Mouse (Mus musculus): ENCODE results near the gene Car10. TPM values are rescaled to one million over a fixed set of nuclear protein-coding genes. Genes with fewer than 3 reads are reported as not detected.

Gene Car10
- polyA plus RNA-seq, 1 experiment from 2014 or later = 3.6 TPM

DNA sequence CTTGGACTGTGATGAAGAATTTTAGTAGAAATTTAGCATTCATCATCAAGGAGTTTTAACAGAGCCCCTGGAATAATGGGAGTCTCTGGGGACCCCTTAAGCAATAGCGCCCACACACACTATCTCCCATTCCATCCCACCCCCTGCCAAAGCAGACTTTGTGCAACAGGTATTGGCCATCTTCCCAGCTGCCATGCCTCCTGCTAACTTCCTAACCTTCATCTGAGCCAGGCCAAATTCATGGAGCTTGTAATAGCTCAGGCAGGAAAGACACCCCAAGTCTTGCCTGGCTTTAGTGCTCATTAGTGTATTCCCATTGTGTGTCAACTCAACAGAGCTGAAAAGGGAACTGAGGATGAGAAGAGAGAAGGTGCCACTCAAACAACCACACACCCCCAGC, 481.8 kb downstream of the Car10 start:
- ATAC-seq (ENCODE audit: insufficient read depth, low FRiP score, low TSS enrichment) (no peak), DNase-seq (ENCODE audit: low spot score) (no peak)
- no peaks in the 10 kb centered on the region for H3K4me1 ChIP-seq (ENCODE audit: control insufficient read depth, insufficient read depth, low read length)
- H3K4me2 ChIP-seq (ENCODE audit: low read depth) = no peak overlapping the region
- whole genome bisulfite sequencing = 97% methylated on average over 1 of the region's 1 CpGs
- no peak overlapping the region for H3K27ac ChIP-seq (ENCODE audit: low read depth, low read length)
- no peaks in the 10 kb centered on the region for H3K36me3 ChIP-seq (ENCODE audit: control insufficient read depth, insufficient read depth, low read length)
- H3K9me3 ChIP-seq (ENCODE audit: control insufficient read depth, low read length) = no peaks in the 10 kb centered on the region
- no peak overlapping the region for H3K9ac ChIP-seq (ENCODE audit: low read length)
- H3K27me3 ChIP-seq (ENCODE audit: control insufficient read depth, insufficient read depth, low read length) = no peaks in the 10 kb centered on the region
- H3K4me3 ChIP-seq (ENCODE audit: low read depth, low read length) = no peak overlapping the region

DNA sequence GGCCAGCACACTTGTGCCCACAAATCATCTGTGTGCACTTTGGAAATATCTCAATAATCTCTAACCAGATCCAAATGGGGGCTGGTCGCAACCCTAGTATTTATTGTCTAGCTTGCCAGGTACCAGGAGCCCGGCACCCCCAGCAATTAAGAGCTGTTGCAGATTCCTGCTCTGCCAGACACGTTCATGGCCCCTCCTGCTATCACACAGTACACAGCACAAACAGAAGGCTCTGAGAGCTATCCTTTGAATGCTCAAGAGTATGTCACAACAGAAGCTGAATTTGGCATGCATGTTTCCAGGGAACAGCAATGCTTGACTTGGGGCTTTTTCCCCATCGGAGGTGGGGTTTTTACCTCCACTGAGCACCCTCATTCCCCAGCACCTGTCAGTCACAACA, 483.5 kb downstream of the Car10 start:
- Histone ChIP-seq H3K36me3 (ENCODE audit: control insufficient read depth, insufficient read depth, low read length) (no peaks in the 10 kb centered on the region), H3K27me3 (ENCODE audit: control insufficient read depth, insufficient read depth, low read length) (no peaks in the 10 kb centered on the region), H3K9ac (ENCODE audit: low read length) (no peak overlapping the region), H3K9me3 (ENCODE audit: control insufficient read depth, low read length) (no peaks in the 10 kb centered on the region), H3K27ac (ENCODE audit: low read depth, low read length) (no peak overlapping the region), H3K4me2 (ENCODE audit: low read depth) (no peak overlapping the region), H3K4me3 (ENCODE audit: low read depth, low read length) (no peak overlapping the region), H3K4me1 (ENCODE audit: control insufficient read depth, insufficient read depth, low read length) (no peaks in the 10 kb centered on the region)
- no peak for ATAC-seq (ENCODE audit: insufficient read depth, low FRiP score, low TSS enrichment)
- 57% methylated on average over 4 of the region's 4 CpGs for WGBS
- no peak for DNase-seq (ENCODE audit: low spot score)

DNA sequence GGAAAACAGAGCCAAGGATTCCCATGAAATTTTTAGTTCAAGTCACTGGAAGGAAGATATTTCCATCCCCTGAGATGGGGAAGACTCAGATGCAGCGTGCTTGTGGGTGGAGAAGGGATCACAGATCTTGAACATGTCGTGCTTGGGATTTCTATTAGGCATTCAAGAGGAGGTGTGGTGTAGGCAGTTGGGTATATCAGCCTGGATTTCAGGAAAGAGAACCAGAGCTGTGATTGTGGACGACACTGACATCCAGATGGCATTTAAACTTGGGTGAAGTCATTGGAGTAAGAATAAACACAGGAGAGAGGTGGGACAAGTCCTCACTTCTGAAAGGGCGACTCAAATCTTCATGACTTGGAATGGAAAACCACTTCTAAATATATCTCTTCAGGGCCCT, 490.0 kb downstream of the Car10 start:
- no peak for DNase-seq (ENCODE audit: low spot score)
- no peaks in the 10 kb centered on the region for H3K9me3 ChIP-seq (ENCODE audit: control insufficient read depth, low read length)
- H3K4me1 ChIP-seq (ENCODE audit: control insufficient read depth, insufficient read depth, low read length) = no peaks in the 10 kb centered on the region
- 78% methylated on average over 4 of the region's 4 CpGs for WGBS
- ATAC-seq (ENCODE audit: insufficient read depth, low FRiP score, low TSS enrichment) = no peak
- H3K27me3 ChIP-seq (ENCODE audit: control insufficient read depth, insufficient read depth, low read length) = no peaks in the 10 kb centered on the region
- H3K4me3 ChIP-seq (ENCODE audit: low read depth, low read length) = no peak overlapping the region
- no peak overlapping the region for H3K4me2 ChIP-seq (ENCODE audit: low read depth)
- H3K36me3 ChIP-seq (ENCODE audit: control insufficient read depth, insufficient read depth, low read length) = no peaks in the 10 kb centered on the region
- no peak overlapping the region for H3K27ac ChIP-seq (ENCODE audit: low read depth, low read length)
- no peak overlapping the region for H3K9ac ChIP-seq (ENCODE audit: low read length)

DNA sequence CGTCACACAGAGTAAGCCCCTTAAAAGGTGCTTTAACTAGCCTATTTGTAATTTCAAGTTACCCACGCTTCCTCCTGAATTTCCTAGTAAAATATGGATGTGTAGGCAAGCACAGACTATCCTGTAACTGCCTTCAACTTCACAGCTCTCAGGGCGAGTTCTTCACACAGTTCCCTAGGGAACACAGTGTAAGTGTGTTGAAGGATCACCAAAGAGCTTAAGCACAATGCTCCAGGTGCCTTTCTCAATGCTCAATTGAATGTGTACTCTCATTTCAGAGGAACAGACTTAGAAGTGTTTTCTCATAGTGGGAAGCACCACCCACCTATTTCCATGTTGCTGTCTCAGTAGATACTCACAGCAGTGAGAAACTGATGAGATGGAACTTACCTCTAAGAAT, 492.8 kb downstream of the Car10 start:
- no peak for DNase-seq (ENCODE audit: low spot score)
- no peak for ATAC-seq (ENCODE audit: insufficient read depth, low FRiP score, low TSS enrichment)
- Histone ChIP-seq H3K27ac (ENCODE audit: low read depth, low read length) (no peak overlapping the region), H3K36me3 (ENCODE audit: control insufficient read depth, insufficient read depth, low read length) (no peaks in the 10 kb centered on the region), H3K27me3 (ENCODE audit: control insufficient read depth, insufficient read depth, low read length) (no peaks in the 10 kb centered on the region), H3K9me3 (ENCODE audit: control insufficient read depth, low read length) (no peaks in the 10 kb centered on the region), H3K9ac (ENCODE audit: low read length) (no peak overlapping the region), H3K4me2 (ENCODE audit: low read depth) (no peak overlapping the region), H3K4me3 (ENCODE audit: low read depth, low read length) (no peak overlapping the region), H3K4me1 (ENCODE audit: control insufficient read depth, insufficient read depth, low read length) (no peaks in the 10 kb centered on the region)
- WGBS = 83% methylated on average over 3 of the region's 3 CpGs

DNA sequence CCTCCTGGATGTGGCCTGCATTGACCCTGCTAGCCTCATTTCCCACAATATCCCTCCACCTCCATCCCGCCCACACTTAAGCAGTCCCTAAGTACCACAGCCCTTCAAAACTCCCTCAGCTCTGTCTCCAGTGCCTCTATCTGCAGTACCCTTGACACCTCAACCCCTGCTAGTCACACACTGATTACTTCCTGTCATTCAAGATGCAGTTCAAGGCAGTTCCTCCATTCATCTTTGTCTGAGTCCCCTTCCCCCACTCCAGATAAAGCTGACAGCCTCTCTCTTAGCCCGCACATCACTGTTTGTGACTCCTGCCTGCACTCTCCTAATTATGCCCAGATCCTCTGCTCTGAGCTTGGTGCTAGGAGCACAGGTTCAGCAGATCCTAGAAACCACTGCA, 496.2 kb downstream of the Car10 start:
- no peaks in the 10 kb centered on the region for H3K27me3 ChIP-seq (ENCODE audit: control insufficient read depth, insufficient read depth, low read length)
- H3K9me3 ChIP-seq (ENCODE audit: control insufficient read depth, low read length) = no peaks in the 10 kb centered on the region
- no peaks in the 10 kb centered on the region for H3K4me1 ChIP-seq (ENCODE audit: control insufficient read depth, insufficient read depth, low read length)
- no peak overlapping the region for H3K9ac ChIP-seq (ENCODE audit: low read length)
- H3K27ac ChIP-seq (ENCODE audit: low read depth, low read length) = no peak overlapping the region
- DNase-seq (ENCODE audit: low spot score) (no peak), ATAC-seq (ENCODE audit: insufficient read depth, low FRiP score, low TSS enrichment) (no peak)
- no peak overlapping the region for H3K4me3 ChIP-seq (ENCODE audit: low read depth, low read length)
- WGBS = 27% methylated on average over 2 of the region's 2 CpGs
- no peaks in the 10 kb centered on the region for H3K36me3 ChIP-seq (ENCODE audit: control insufficient read depth, insufficient read depth, low read length)
- H3K4me2 ChIP-seq (ENCODE audit: low read depth) = no peak overlapping the region

DNA sequence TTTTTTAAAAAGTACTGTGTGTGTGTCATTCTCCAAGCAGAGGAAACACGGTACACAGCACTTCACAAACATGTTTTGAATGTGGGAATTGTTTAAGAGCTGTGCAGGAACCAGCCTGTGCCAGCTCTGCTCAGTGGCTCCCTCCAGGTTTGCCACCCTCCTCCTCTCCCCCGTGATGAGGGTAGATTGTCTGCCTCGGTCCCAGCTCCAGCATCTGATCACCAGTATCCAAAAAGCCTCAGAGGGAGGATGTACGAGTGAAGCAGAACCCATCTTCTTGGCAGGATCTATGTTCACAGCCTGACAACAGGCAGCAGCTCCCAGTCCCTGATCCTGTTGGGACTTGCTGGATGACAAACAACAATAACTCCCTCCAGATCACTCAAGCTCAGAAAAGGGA, 500.3 kb downstream of the Car10 start:
- Histone ChIP-seq H3K27me3 (ENCODE audit: control insufficient read depth, insufficient read depth, low read length) (no peaks in the 10 kb centered on the region), H3K9ac (ENCODE audit: low read length) (no peak overlapping the region), H3K4me2 (ENCODE audit: low read depth) (no peak overlapping the region), H3K27ac (ENCODE audit: low read depth, low read length) (no peak overlapping the region), H3K36me3 (ENCODE audit: control insufficient read depth, insufficient read depth, low read length) (no peaks in the 10 kb centered on the region), H3K9me3 (ENCODE audit: control insufficient read depth, low read length) (no peaks in the 10 kb centered on the region), H3K4me3 (ENCODE audit: low read depth, low read length) (no peak overlapping the region), H3K4me1 (ENCODE audit: control insufficient read depth, insufficient read depth, low read length) (no peaks in the 10 kb centered on the region)
- DNase-seq (ENCODE audit: low spot score) (no peak), ATAC-seq (ENCODE audit: insufficient read depth, low FRiP score, low TSS enrichment) (no peak)
- WGBS = 69% methylated on average over 4 of the region's 4 CpGs

DNA sequence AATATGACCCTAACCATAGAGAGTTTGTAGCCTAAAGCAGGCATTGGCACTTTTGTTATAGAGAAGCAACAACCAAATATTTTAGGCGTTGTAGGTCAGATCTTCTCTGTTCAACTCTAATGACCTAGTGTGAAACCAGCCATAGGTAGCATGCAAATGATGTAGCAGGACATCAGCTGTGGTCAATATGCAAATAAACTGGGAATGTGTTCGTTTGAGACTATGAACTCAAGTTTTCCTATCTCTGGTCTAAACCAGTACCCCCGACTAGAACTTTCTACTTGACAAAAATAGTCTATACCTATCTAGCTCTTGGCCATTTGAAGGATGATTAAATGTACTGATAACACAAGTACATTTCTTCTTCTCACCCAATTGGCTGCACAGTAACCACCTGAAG, 501.9 kb downstream of the Car10 start:
- H3K4me3 ChIP-seq (ENCODE audit: low read depth, low read length) = no peak overlapping the region
- ATAC-seq (ENCODE audit: insufficient read depth, low FRiP score, low TSS enrichment) = no peak

DNA sequence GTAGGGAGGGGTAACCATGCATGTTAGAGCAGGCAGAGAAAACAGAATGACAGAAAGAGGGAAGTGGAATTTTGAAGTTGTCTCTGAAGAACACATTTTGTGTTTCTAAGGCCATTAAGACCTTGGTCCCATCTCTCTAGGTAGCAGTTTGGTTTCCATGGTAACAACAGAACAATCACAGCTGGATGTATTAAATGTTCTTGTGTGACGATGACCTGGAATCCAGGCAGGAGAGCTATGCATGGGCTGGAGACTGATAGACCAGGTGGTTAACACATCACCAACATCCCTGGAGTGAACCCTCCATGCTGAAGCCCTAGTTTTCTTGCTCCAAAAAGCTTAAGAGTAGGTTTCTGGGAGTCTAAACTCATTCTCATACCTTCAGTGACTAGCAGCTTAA, 505.7 kb downstream of the Car10 start:
- no peak for ATAC-seq (ENCODE audit: insufficient read depth, low FRiP score, low TSS enrichment)
- H3K4me1 ChIP-seq (ENCODE audit: control insufficient read depth, insufficient read depth, low read length) = no peaks in the 10 kb centered on the region
- WGBS = 54% methylated on average over 1 of the region's 1 CpGs

More for the DNA sequence above, 501.9 kb downstream of the Car10 start:
- Histone ChIP-seq H3K36me3 (ENCODE audit: control insufficient read depth, insufficient read depth, low read length) (no peaks in the 10 kb centered on the region), H3K9me3 (ENCODE audit: control insufficient read depth, low read length) (no peaks in the 10 kb centered on the region), H3K9ac (ENCODE audit: low read length) (no peak overlapping the region), H3K4me2 (ENCODE audit: low read depth) (no peak overlapping the region), H3K4me1 (ENCODE audit: control insufficient read depth, insufficient read depth, low read length) (no peaks in the 10 kb centered on the region), H3K27ac (ENCODE audit: low read depth, low read length) (no peak overlapping the region), H3K27me3 (ENCODE audit: control insufficient read depth, insufficient read depth, low read length) (no peaks in the 10 kb centered on the region)
- no peak for DNase-seq (ENCODE audit: low spot score)
- WGBS = 83% methylated on average over 3 of the region's 3 CpGs

DNA sequence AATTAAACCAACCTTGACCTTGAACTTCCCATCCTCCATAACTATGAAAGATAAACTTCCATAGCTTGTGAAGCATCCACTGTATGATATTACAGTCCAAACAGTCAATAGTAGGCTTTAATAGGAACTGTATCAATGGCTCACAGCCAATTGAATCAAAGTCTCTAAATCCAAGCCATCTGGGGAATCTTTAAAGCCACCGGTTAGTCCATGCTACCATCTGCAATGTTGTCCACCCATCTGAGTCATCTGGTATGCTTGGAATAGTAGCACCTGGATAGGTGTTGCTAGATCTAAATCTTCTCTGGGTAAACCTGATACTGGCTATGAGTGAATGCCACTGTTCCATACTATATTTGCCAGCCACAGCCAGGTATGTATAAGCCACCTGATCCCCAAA, 509.3 kb downstream of the Car10 start:
- Histone ChIP-seq H3K4me2 (ENCODE audit: low read depth) (no peak overlapping the region), H3K27me3 (ENCODE audit: control insufficient read depth, insufficient read depth, low read length) (no peaks in the 10 kb centered on the region), H3K27ac (ENCODE audit: low read depth, low read length) (no peak overlapping the region), H3K36me3 (ENCODE audit: control insufficient read depth, insufficient read depth, low read length) (no peaks in the 10 kb centered on the region), H3K4me1 (ENCODE audit: control insufficient read depth, insufficient read depth, low read length) (no peaks in the 10 kb centered on the region), H3K9ac (ENCODE audit: low read length) (no peak overlapping the region), H3K9me3 (ENCODE audit: control insufficient read depth, low read length) (no peaks in the 10 kb centered on the region), H3K4me3 (ENCODE audit: low read depth, low read length) (no peak overlapping the region)
- ATAC-seq (ENCODE audit: insufficient read depth, low FRiP score, low TSS enrichment) (no peak), DNase-seq (ENCODE audit: low spot score) (no peak)
- 97% methylated on average over 1 of the region's 1 CpGs for WGBS

More for the DNA sequence above, 505.7 kb downstream of the Car10 start:
- Histone ChIP-seq H3K9me3 (ENCODE audit: control insufficient read depth, low read length) (no peaks in the 10 kb centered on the region), H3K9ac (ENCODE audit: low read length) (no peak overlapping the region), H3K27me3 (ENCODE audit: control insufficient read depth, insufficient read depth, low read length) (no peaks in the 10 kb centered on the region), H3K4me3 (ENCODE audit: low read depth, low read length) (no peak overlapping the region), H3K36me3 (ENCODE audit: control insufficient read depth, insufficient read depth, low read length) (no peaks in the 10 kb centered on the region), H3K4me2 (ENCODE audit: low read depth) (no peak overlapping the region), H3K27ac (ENCODE audit: low read depth, low read length) (no peak overlapping the region)
- DNase-seq (ENCODE audit: low spot score) = no peak
